In the genomic region with DNA sequence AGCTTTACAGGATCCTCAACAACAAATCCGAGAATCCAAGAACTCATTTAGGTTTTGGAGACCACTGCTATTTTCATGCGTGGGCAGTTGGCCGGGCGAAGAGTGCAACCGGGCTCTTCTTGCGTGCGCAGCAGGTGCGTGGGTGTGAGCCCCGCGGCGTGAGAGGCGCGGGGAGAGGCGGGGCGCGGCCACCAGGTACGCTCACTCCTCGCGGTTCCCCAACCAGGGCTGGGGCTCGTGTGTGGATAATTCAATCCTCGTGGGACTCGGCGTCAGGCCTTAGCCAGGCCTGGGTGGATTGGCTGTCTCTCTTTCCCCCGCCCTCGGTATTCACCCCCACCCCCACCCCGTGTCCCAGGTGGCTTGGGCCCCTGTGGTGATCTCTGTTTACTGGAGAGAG, we compare ENCODE assay signal across 8 mouse cellular contexts. TPM values are rescaled to one million over a fixed set of nuclear protein-coding genes. Genes with fewer than 3 reads are reported as not detected.
DNase-seq lines count a peak whose midpoint lies in the region; ATAC-seq and TF ChIP-seq lines count a peak whose summit lies in the region.
"Had no signal": no experiment of that assay in that cellular context is flagged by ENCODE, and none has a peak within 500 bp of the region (broad histone marks: within the 10 kb centered on the region; RNA-seq: fewer than 3 reads in every experiment).

No protein-coding gene starts in this region.

- whole genome bisulfite sequencing in lung, embryonic 14.5 days, result 8% methylated on average over 26 of the region's 26 CpGs
- WGBS in midbrain, embryonic 15.5 days, result 6% methylated on average over 24 of the region's 26 CpGs

- DNase-seq in lung, embryonic 14.5 days, result no peak
- no peak for DNase-seq in lung, postnatal 36 days
- DNase-seq in induced T-regulatory cell, adult 2 months (ENCODE audit: low read depth), result peak; percentile 37
- DNase-seq in thymus, postnatal 14 days, result no peak

- no peak for TF ChIP-seq POLR2A in cortical plate, adult 2 months (IDR thresholded peaks at IDR 0.05; ENCODE audit: extremely low read depth, insufficient read depth, low read length)

- H3K9me3 ChIP-seq in lung, embryonic 14.5 days (ENCODE audit: low read depth, low read length), result no peaks in the 10 kb centered on the region
- H3K9me3 ChIP-seq in midbrain, embryonic 15.5 days, result no peaks in the 10 kb centered on the region
- H3K9me3 ChIP-seq: megakaryocyte, embryonic 14.5 days had no signal

- H3K4me2 ChIP-seq in lung, embryonic 14.5 days, result peak overlapping the region; percentile 61
- H3K4me2 ChIP-seq in midbrain, embryonic 15.5 days, result peak overlapping the region; percentile 59

- H3K36me3 ChIP-seq in lung, embryonic 14.5 days (ENCODE audit: insufficient read depth), result no peaks in the 10 kb centered on the region
- H3K36me3 ChIP-seq in midbrain, embryonic 15.5 days (replicated peaks), result 0 out of 2 replicates have a peak, but pooled peaks cover 6% of the 10 kb centered on the region

- H3K4me1 ChIP-seq in lung, embryonic 14.5 days (ENCODE audit: insufficient read depth), result 0 out of 2 replicates have a peak, but pooled peaks cover 8% of the 10 kb centered on the region
- no peaks in the 10 kb centered on the region; the same call in 1 of the 2 replicates for H3K4me1 ChIP-seq in cortical plate, adult 2 months (ENCODE audit: control insufficient read depth, insufficient read depth, low read length)
- H3K4me1 ChIP-seq in midbrain, embryonic 15.5 days, result peaks cover 32% of the 10 kb centered on the region

- TF ChIP-seq CTCF in lung, embryonic 14.5 days (IDR thresholded peaks at IDR 0.05; ENCODE audit: low read depth), result no peak
- TF ChIP-seq CTCF in cortical plate, adult 2 months (IDR thresholded peaks at IDR 0.05; ENCODE audit: extremely low read depth, insufficient read depth, low read length), result no peak

- no peak overlapping the region for H3K27ac ChIP-seq in lung, embryonic 14.5 days (ENCODE audit: low read depth)
- H3K27ac ChIP-seq in cortical plate, adult 2 months (ENCODE audit: insufficient read depth, low read length), result no peak overlapping the region
- no peak overlapping the region for H3K27ac ChIP-seq in midbrain, embryonic 15.5 days

- peak overlapping the region; percentile 31 for H3K4me3 ChIP-seq in lung, embryonic 14.5 days (ENCODE audit: low read depth, low read length)
- peak overlapping the region; percentile 47 for H3K4me3 ChIP-seq in cortical plate, adult 2 months (ENCODE audit: insufficient read depth, low read length)
- H3K4me3 ChIP-seq in midbrain, embryonic 15.5 days, result peak overlapping the region; percentile 33
- H3K4me3 ChIP-seq: megakaryocyte, embryonic 14.5 days had no signal

- H3K27me3 ChIP-seq in lung, embryonic 14.5 days (ENCODE audit: insufficient read depth, low read length), result peaks cover 36% of the 10 kb centered on the region
- peaks cover 38% of the 10 kb centered on the region for H3K27me3 ChIP-seq in midbrain, embryonic 15.5 days (replicated peaks)

- no peak for ATAC-seq in lung, embryonic 14.5 days (ENCODE audit: insufficient read depth)
- peak; percentile 41; the same call in 1 of the 2 replicates for ATAC-seq in midbrain, embryonic 15.5 days (replicated peaks)
- no peak for ATAC-seq in megakaryocyte progenitor cell, adult 5-6 weeks (replicated peaks; ENCODE audit: poor library complexity)

- H3K9ac ChIP-seq in lung, embryonic 14.5 days, result peak overlapping the region; percentile 43; the same call in 1 of the 2 replicates
- H3K9ac ChIP-seq in midbrain, embryonic 15.5 days, result peak overlapping the region; percentile 27

RNA-seq across cellular contexts. Expression of gene Slc16a11, which starts 1.2 kb away (rescaled TPM):
- polyA plus RNA-seq in lung, embryonic 14.5 days (2014; fragmentation: Nextera tagmentation; extraction: Ambion mirVana), result 0.23 and 0.63 TPM in 2 replicates
- polyA plus RNA-seq in cortical plate, adult 2 months (2012; rRNA removed), result 57.4 and 62.1 TPM in 2 replicates
- 6.4 and 8.6 TPM in 2 replicates for polyA plus RNA-seq in midbrain, embryonic 15.5 days (2015; fragmentation: Nextera tagmentation; extraction: Ambion mirVana)
- not detected in 2 replicates for total RNA-seq in megakaryocyte progenitor cell, adult 5-6 weeks (2015)
- total RNA-seq in megakaryocyte progenitor cell, adult 5-6 weeks (2017), result not detected in 2 replicates

RNA-seq across cellular contexts. Expression of gene Slc16a13, which starts 7.1 kb away (rescaled TPM):
- polyA plus RNA-seq in lung, embryonic 14.5 days (2014; fragmentation: Nextera tagmentation; extraction: Ambion mirVana), result 4.4 and 6.2 TPM in 2 replicates
- polyA plus RNA-seq in cortical plate, adult 2 months (2012; rRNA removed), result 6.2 and 6.3 TPM in 2 replicates
- polyA plus RNA-seq in midbrain, embryonic 15.5 days (2015; fragmentation: Nextera tagmentation; extraction: Ambion mirVana), result 14.2 and 15.0 TPM in 2 replicates
- 4.4 and 7.0 TPM in 2 replicates for total RNA-seq in megakaryocyte progenitor cell, adult 5-6 weeks (2015)
- total RNA-seq in megakaryocyte progenitor cell, adult 5-6 weeks (2017), result 2.5 and 4.6 TPM in 2 replicates

RNA-seq across cellular contexts. Expression of gene Bcl6b, which starts 15.9 kb away (rescaled TPM):
- polyA plus RNA-seq in lung, embryonic 14.5 days (2014; fragmentation: Nextera tagmentation; extraction: Ambion mirVana), result 30.3 and 30.9 TPM in 2 replicates
- polyA plus RNA-seq in cortical plate, adult 2 months (2012; rRNA removed), result 1.2 and 1.4 TPM in 2 replicates
- polyA plus RNA-seq in midbrain, embryonic 15.5 days (2015; fragmentation: Nextera tagmentation; extraction: Ambion mirVana), result 5.3 and 5.6 TPM in 2 replicates
- 0.17 TPM in 1 of 2 replicates, not detected in the other for total RNA-seq in megakaryocyte progenitor cell, adult 5-6 weeks (2015)
- total RNA-seq in megakaryocyte progenitor cell, adult 5-6 weeks (2017), result not detected in 2 replicates

RNA-seq across cellular contexts. Expression of gene 0610010K14Rik, which starts 24.0 kb away (rescaled TPM):
- 180 and 198 TPM in 2 replicates for polyA plus RNA-seq in lung, embryonic 14.5 days (2014; fragmentation: Nextera tagmentation; extraction: Ambion mirVana)
- polyA plus RNA-seq in cortical plate, adult 2 months (2012; rRNA removed), result 65.5 and 68.4 TPM in 2 replicates
- 173 TPM in 2 replicates for polyA plus RNA-seq in midbrain, embryonic 15.5 days (2015; fragmentation: Nextera tagmentation; extraction: Ambion mirVana)
- total RNA-seq in megakaryocyte progenitor cell, adult 5-6 weeks (2015), result 73.4 and 77.3 TPM in 2 replicates
- total RNA-seq in megakaryocyte progenitor cell, adult 5-6 weeks (2017), result 24.4 and 31.2 TPM in 2 replicates

RNA-seq across cellular contexts. Expression of gene Gm21988, which starts 25.9 kb away (rescaled TPM):
- polyA plus RNA-seq in lung, embryonic 14.5 days (2014; fragmentation: Nextera tagmentation; extraction: Ambion mirVana), result 9.3 and 10.8 TPM in 2 replicates
- polyA plus RNA-seq in cortical plate, adult 2 months (2012; rRNA removed), result 10.0 and 10.4 TPM in 2 replicates
- polyA plus RNA-seq in midbrain, embryonic 15.5 days (2015; fragmentation: Nextera tagmentation; extraction: Ambion mirVana), result 13.0 and 14.1 TPM in 2 replicates
- total RNA-seq in megakaryocyte progenitor cell, adult 5-6 weeks (2015), result 3.4 and 4.1 TPM in 2 replicates
- total RNA-seq in megakaryocyte progenitor cell, adult 5-6 weeks (2017), result 0.10 and 2.4 TPM in 2 replicates
